ENCODE assay signal across 8 mouse cellular contexts in the genomic region with DNA sequence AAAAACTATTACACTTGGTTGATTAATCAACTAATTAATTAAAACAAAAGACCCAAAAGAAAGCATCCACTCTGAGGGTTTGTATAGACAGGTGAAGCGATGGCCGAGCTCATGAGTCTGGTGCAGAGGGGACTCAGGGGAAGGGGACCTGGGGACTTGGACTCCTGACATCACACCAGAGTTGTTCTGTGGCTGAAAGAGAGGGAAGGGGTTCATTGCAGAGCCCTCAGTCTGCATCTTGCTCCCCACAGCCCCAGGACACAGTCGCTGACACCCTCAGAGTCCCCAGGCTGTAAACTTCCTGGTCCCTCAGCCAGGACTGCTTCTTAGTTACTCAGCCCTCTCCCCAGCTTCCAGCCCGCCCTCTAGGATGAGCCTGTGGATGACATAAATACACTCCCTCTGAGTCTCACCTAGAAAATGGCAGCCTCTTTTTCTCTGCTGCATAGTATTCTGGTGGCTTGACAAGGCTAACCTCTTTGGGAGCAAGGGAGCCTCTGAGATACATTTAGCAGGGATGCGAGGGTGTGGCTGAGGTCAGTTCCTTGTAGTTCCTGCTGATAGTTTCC. TPM values are rescaled to one million over a fixed set of nuclear protein-coding genes. Genes with fewer than 3 reads are reported as not detected.
DNase-seq lines count a peak whose midpoint lies in the region; ATAC-seq and TF ChIP-seq lines count a peak whose summit lies in the region.

No protein-coding gene starts in this region.

- peak overlapping the region; percentile 96; the same call in 1 of the 2 replicates for H3K9ac ChIP-seq in kidney, embryonic 15.5 days
- H3K9ac ChIP-seq in embryonic facial prominence, embryonic 13.5 days: peak overlapping the region; percentile 97
- H3K9ac ChIP-seq in hindbrain, postnatal 0 days (replicated peaks; ENCODE audit: low read length): peak overlapping the region; percentile 92; the same call in 1 of the 2 replicates
- H3K9ac ChIP-seq in midbrain, embryonic 15.5 days: peak overlapping the region; percentile 99

- H3K4me1 ChIP-seq in kidney, embryonic 15.5 days: peaks cover 73% of the 10 kb centered on the region
- peaks cover 59% of the 10 kb centered on the region for H3K4me1 ChIP-seq in embryonic facial prominence, embryonic 13.5 days
- H3K4me1 ChIP-seq in hindbrain, postnatal 0 days (ENCODE audit: insufficient read depth, low read length): peaks cover 24% of the 10 kb centered on the region
- peaks cover 55% of the 10 kb centered on the region for H3K4me1 ChIP-seq in midbrain, embryonic 15.5 days

- H3K9me3 ChIP-seq in kidney, embryonic 15.5 days (replicated peaks): no peaks in the 10 kb centered on the region
- no peaks in the 10 kb centered on the region for H3K9me3 ChIP-seq in embryonic facial prominence, embryonic 13.5 days
- H3K9me3 ChIP-seq in hindbrain, postnatal 0 days (ENCODE audit: low read length): no peaks in the 10 kb centered on the region
- no peaks in the 10 kb centered on the region for H3K9me3 ChIP-seq in midbrain, embryonic 15.5 days

- DNase-seq in kidney, adult 18-20 months: no peak
- no peak for DNase-seq in hindbrain, postnatal 0 days (ENCODE audit: low spot score)
- DNase-seq in left cerebral cortex, postnatal 14 days (ENCODE audit: low spot score in 2 of 2): no peak
- DNase-seq in spleen, adult 18-20 months: no peak

- TF ChIP-seq CTCF in hindbrain, postnatal 0 days (IDR thresholded peaks at IDR 0.05; ENCODE audit: low read depth): no peak

- H3K27me3 ChIP-seq in kidney, embryonic 15.5 days: peaks cover 55% of the 10 kb centered on the region
- peaks cover 55% of the 10 kb centered on the region for H3K27me3 ChIP-seq in embryonic facial prominence, embryonic 13.5 days
- peaks cover 45% of the 10 kb centered on the region for H3K27me3 ChIP-seq in hindbrain, postnatal 0 days (ENCODE audit: insufficient read depth, low read length)
- H3K27me3 ChIP-seq in midbrain, embryonic 15.5 days (replicated peaks): peaks cover 52% of the 10 kb centered on the region

- H3K4me2 ChIP-seq in kidney, embryonic 15.5 days: peak overlapping the region; percentile 78
- H3K4me2 ChIP-seq in embryonic facial prominence, embryonic 13.5 days: peak overlapping the region; percentile 96
- peak overlapping the region; percentile 97 for H3K4me2 ChIP-seq in hindbrain, postnatal 0 days (ENCODE audit: low read depth, low read length)
- peak overlapping the region; percentile 77 for H3K4me2 ChIP-seq in midbrain, embryonic 15.5 days

- no peak overlapping the region for H3K27ac ChIP-seq in kidney, embryonic 15.5 days
- no peak overlapping the region for H3K27ac ChIP-seq in embryonic facial prominence, embryonic 13.5 days
- H3K27ac ChIP-seq in hindbrain, postnatal 0 days: no peak overlapping the region
- H3K27ac ChIP-seq in midbrain, embryonic 15.5 days: no peak overlapping the region

- peak overlapping the region; percentile 83 for H3K4me3 ChIP-seq in kidney, embryonic 15.5 days (replicated peaks)
- H3K4me3 ChIP-seq in embryonic facial prominence, embryonic 13.5 days: peak overlapping the region; percentile 87
- peak overlapping the region; percentile 80 for H3K4me3 ChIP-seq in hindbrain, postnatal 0 days (ENCODE audit: low read length)
- H3K4me3 ChIP-seq in midbrain, embryonic 15.5 days: peak overlapping the region; percentile 86

- ATAC-seq in kidney, embryonic 15.5 days (replicated peaks; ENCODE audit: low FRiP score): no peak
- ATAC-seq in embryonic facial prominence, embryonic 13.5 days (ENCODE audit: insufficient number of reproducible peaks, insufficient read depth, low FRiP score, low TSS enrichment, low read depth): no peak
- no peak for ATAC-seq in hindbrain, postnatal 0 days
- no peak for ATAC-seq in midbrain, embryonic 15.5 days (replicated peaks)
- ATAC-seq in monocyte, adult 5-6 weeks (replicated peaks; ENCODE audit: insufficient number of reproducible peaks, low FRiP score, low TSS enrichment, poor library complexity, severe bottlenecking): no peak

- 69% methylated on average over 5 of the region's 5 CpGs for WGBS in kidney, embryonic 15.5 days
- 68% methylated on average over 5 of the region's 5 CpGs for WGBS in embryonic facial prominence, embryonic 13.5 days
- WGBS in hindbrain, postnatal 0 days: 72% methylated on average over 5 of the region's 5 CpGs
- WGBS in midbrain, embryonic 15.5 days: 64% methylated on average over 5 of the region's 5 CpGs

- intact Hi-C loops in left cerebral cortex, postnatal 14 days (cut with DNase I): no loop called here

- peaks cover 4% of the 10 kb centered on the region; the same call in 1 of the 2 replicates for H3K36me3 ChIP-seq in kidney, embryonic 15.5 days
- H3K36me3 ChIP-seq in embryonic facial prominence, embryonic 13.5 days: peaks cover 4% of the 10 kb centered on the region; the same call in 1 of the 2 replicates
- no peaks in the 10 kb centered on the region for H3K36me3 ChIP-seq in hindbrain, postnatal 0 days (ENCODE audit: insufficient read depth, low read length)
- H3K36me3 ChIP-seq in midbrain, embryonic 15.5 days (replicated peaks): no peaks in the 10 kb centered on the region

RNA-seq across cellular contexts. Expression of a gene that starts 0.8 kb away (rescaled TPM):
- polyA plus RNA-seq in kidney, embryonic 15.5 days (2015; fragmentation: Nextera tagmentation; extraction: Ambion mirVana): 0.71 and 1.2 TPM in 2 replicates
- polyA plus RNA-seq in embryonic facial prominence, embryonic 13.5 days (2015; fragmentation: Nextera tagmentation; extraction: Ambion mirVana): 0.98 and 1.3 TPM in 2 replicates
- total RNA-seq in hindbrain, postnatal 0 days (2014; rRNA removed): 7.7 and 9.4 TPM in 2 replicates
- polyA plus RNA-seq in hindbrain, postnatal 0 days (2015; fragmentation: Nextera tagmentation; extraction: Ambion mirVana): 3.4 and 3.9 TPM in 2 replicates
- 3.1 and 3.3 TPM in 2 replicates for polyA plus RNA-seq in midbrain, embryonic 15.5 days (2015; fragmentation: Nextera tagmentation; extraction: Ambion mirVana)
- total RNA-seq in left cerebral cortex, postnatal 14 days (2021): 1 to 10 TPM; 5.7 to 7.6 TPM
- total RNA-seq in monocyte, adult 5-6 weeks (2017): 0.39 TPM in 1 of 3 replicates, not detected in the others

RNA-seq across cellular contexts. Expression of a gene that starts 3.4 kb away (rescaled TPM):
- 142 and 155 TPM in 2 replicates for polyA plus RNA-seq in kidney, embryonic 15.5 days (2015; fragmentation: Nextera tagmentation; extraction: Ambion mirVana)
- polyA plus RNA-seq in embryonic facial prominence, embryonic 13.5 days (2015; fragmentation: Nextera tagmentation; extraction: Ambion mirVana): 190 and 206 TPM in 2 replicates
- total RNA-seq in hindbrain, postnatal 0 days (2014; rRNA removed): 111 and 133 TPM in 2 replicates
- 252 and 267 TPM in 2 replicates for polyA plus RNA-seq in hindbrain, postnatal 0 days (2015; fragmentation: Nextera tagmentation; extraction: Ambion mirVana)
- polyA plus RNA-seq in midbrain, embryonic 15.5 days (2015; fragmentation: Nextera tagmentation; extraction: Ambion mirVana): 292 and 296 TPM in 2 replicates
- 100 to 1,000 TPM; 438 to 440 TPM for total RNA-seq in left cerebral cortex, postnatal 14 days (2021)
- 23.4 to 53.8 TPM (median 35.4 TPM) in 3 replicates for total RNA-seq in monocyte, adult 5-6 weeks (2017)

RNA-seq across cellular contexts. Expression of a gene that starts 7.0 kb away (rescaled TPM):
- polyA plus RNA-seq in kidney, embryonic 15.5 days (2015; fragmentation: Nextera tagmentation; extraction: Ambion mirVana): 0.96 and 14.1 TPM in 2 replicates
- polyA plus RNA-seq in embryonic facial prominence, embryonic 13.5 days (2015; fragmentation: Nextera tagmentation; extraction: Ambion mirVana): 8.1 and 29.9 TPM in 2 replicates
- total RNA-seq in hindbrain, postnatal 0 days (2014; rRNA removed): not detected in 2 replicates
- polyA plus RNA-seq in hindbrain, postnatal 0 days (2015; fragmentation: Nextera tagmentation; extraction: Ambion mirVana): 4.9 and 17.2 TPM in 2 replicates
- polyA plus RNA-seq in midbrain, embryonic 15.5 days (2015; fragmentation: Nextera tagmentation; extraction: Ambion mirVana): not detected in 2 replicates
- total RNA-seq in left cerebral cortex, postnatal 14 days (2021): not detected
- total RNA-seq in monocyte, adult 5-6 weeks (2017): not detected in 3 replicates

RNA-seq across cellular contexts. Expression of a gene that starts 8.9 kb away (rescaled TPM):
- polyA plus RNA-seq in kidney, embryonic 15.5 days (2015; fragmentation: Nextera tagmentation; extraction: Ambion mirVana): 59.6 and 70.7 TPM in 2 replicates
- polyA plus RNA-seq in embryonic facial prominence, embryonic 13.5 days (2015; fragmentation: Nextera tagmentation; extraction: Ambion mirVana): 47.6 and 49.3 TPM in 2 replicates
- total RNA-seq in hindbrain, postnatal 0 days (2014; rRNA removed): 71.4 and 82.2 TPM in 2 replicates
- 43.2 and 48.4 TPM in 2 replicates for polyA plus RNA-seq in hindbrain, postnatal 0 days (2015; fragmentation: Nextera tagmentation; extraction: Ambion mirVana)
- 64.5 and 66.5 TPM in 2 replicates for polyA plus RNA-seq in midbrain, embryonic 15.5 days (2015; fragmentation: Nextera tagmentation; extraction: Ambion mirVana)
- total RNA-seq in left cerebral cortex, postnatal 14 days (2021): 10 to 100 TPM; 55.0 to 66.5 TPM
- 13.3 to 16.8 TPM (median 13.3 TPM) in 3 replicates for total RNA-seq in monocyte, adult 5-6 weeks (2017)

RNA-seq across cellular contexts. Expression of a gene that starts 9.2 kb away (rescaled TPM):
- 7.3 and 7.4 TPM in 2 replicates for polyA plus RNA-seq in kidney, embryonic 15.5 days (2015; fragmentation: Nextera tagmentation; extraction: Ambion mirVana)
- polyA plus RNA-seq in embryonic facial prominence, embryonic 13.5 days (2015; fragmentation: Nextera tagmentation; extraction: Ambion mirVana): 5.3 and 6.9 TPM in 2 replicates
- total RNA-seq in hindbrain, postnatal 0 days (2014; rRNA removed): 9.7 and 10.1 TPM in 2 replicates
- polyA plus RNA-seq in hindbrain, postnatal 0 days (2015; fragmentation: Nextera tagmentation; extraction: Ambion mirVana): 2.5 and 2.6 TPM in 2 replicates
- 2.9 and 4.7 TPM in 2 replicates for polyA plus RNA-seq in midbrain, embryonic 15.5 days (2015; fragmentation: Nextera tagmentation; extraction: Ambion mirVana)
- 1 to 10 TPM; 5.4 to 7.0 TPM for total RNA-seq in left cerebral cortex, postnatal 14 days (2021)
- total RNA-seq in monocyte, adult 5-6 weeks (2017): 35.3 to 38.9 TPM (median 36.8 TPM) in 3 replicates
